Mouse (Mus musculus) intestine, embryonic 14.5 days (tissue): ENCODE measurements around the gene Lpcat4. TPM values are rescaled to one million over a fixed set of nuclear protein-coding genes. Genes with fewer than 3 reads are reported as not detected.
A peak's percentile ranks its signal among the peaks of the same experiment; 100 is the strongest.

Experiments used
- ATAC-seq: fragments of 200-750 bp; cut with Nextera tagmentation; replicated peaks from 2 replicates; pipeline ENCODE4 v1.8.0; 2017; ENCODE audit warnings: low read depth, moderate number of reproducible peaks, moderate TSS enrichment, moderate library complexity; ENCODE audit not compliant: low FRiP score, low TSS enrichment
- DNase-seq: peaks from one replicate; pipeline ENCODE4 v3.0.0-alpha.2; 2018; ENCODE audit warnings: low spot score
- H3K27ac ChIP-seq: fragments of 300-500 bp; sonication (generic); 2 replicates; pipeline ENCODE4 v1.5.1; 2014; ENCODE audit warnings: low read depth, mild to moderate bottlenecking, control low read depth
- H3K27me3 ChIP-seq: fragments of 300-500 bp; sonication (generic); replicated peaks from 2 replicates; pipeline ENCODE4 v1.6.1; 2014; ENCODE audit warnings: low read length, control low read depth; ENCODE audit not compliant: control insufficient read depth, insufficient read depth
- H3K36me3 ChIP-seq: fragments of 300-500 bp; sonication (generic); 2 replicates; pipeline ENCODE4 v1.6.1; 2014; ENCODE audit warnings: low read length, control low read depth; ENCODE audit not compliant: control insufficient read depth, insufficient read depth
- H3K4me1 ChIP-seq: fragments of 300-500 bp; sonication (generic); replicated peaks from 2 replicates; pipeline ENCODE4 v1.6.1; 2014; ENCODE audit warnings: low read length, control low read depth, mixed read lengths; ENCODE audit not compliant: control insufficient read depth, insufficient read depth
- H3K4me2 ChIP-seq: fragments of 300-500 bp; sonication (generic); 2 replicates; pipeline ENCODE4 v1.6.1; 2014; ENCODE audit warnings: low read length
- H3K4me3 ChIP-seq: fragments of 300-500 bp; sonication (generic); 2 replicates; pipeline ENCODE4 v1.5.1; 2014; ENCODE audit warnings: low read depth, low read length, control low read depth, mixed read lengths
- H3K9ac ChIP-seq: fragments of 300-500 bp; sonication (generic); 2 replicates; pipeline ENCODE4 v1.6.1; 2014; ENCODE audit warnings: mild to moderate bottlenecking, low read length
- H3K9me3 ChIP-seq: fragments of 300-500 bp; sonication (generic); 2 replicates; pipeline ENCODE4 v1.6.1; 2016; ENCODE audit warnings: low read length, control low read depth; ENCODE audit not compliant: control insufficient read depth
- WGBS: fragments of 180-500 bp; shearing (Covaris S2); extraction: QIAGEN DNeasy Blood & Tissue Kit; methylation state at CpG from one replicate; pipeline ENCODE4 v1.1.7; 2014; 5-methylcytosine and 5-hydroxymethylcytosine counted together
- polyA plus RNA-seq: library from polyadenylated mRNA; unstranded; fragments of >200 nt; fragmentation: Nextera tagmentation; extraction: Ambion mirVana; gene quantifications from 2 replicates; pipeline ENCODE4 v1.2.1, GENCODE M21; 2014

The Lpcat4 gene
- polyA plus RNA-seq, 1 experiment from 2014 or later: 28.1 TPM

DNA sequence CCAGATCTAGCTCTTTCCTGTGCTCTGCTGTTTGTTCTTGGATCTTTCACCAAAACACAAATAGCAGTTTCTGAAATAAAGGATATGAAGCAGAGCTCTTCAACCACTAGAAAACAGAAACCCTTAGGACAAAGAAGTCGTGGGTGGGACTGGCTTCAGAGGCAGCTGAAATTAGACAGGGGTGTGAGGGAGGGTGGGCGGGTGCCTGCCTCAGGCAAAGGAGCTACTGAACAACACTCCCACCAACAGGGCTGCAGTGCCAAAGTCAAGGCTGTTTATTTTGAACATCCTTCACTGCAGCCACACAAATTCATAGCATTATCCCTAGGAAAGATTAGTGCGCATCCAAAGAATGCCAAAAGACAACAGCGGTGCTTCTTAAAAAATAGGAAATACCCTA, 14.9 kb upstream of the Lpcat4 start:
- Histone ChIP-seq H3K4me1 (no peaks in the 10 kb centered on the region), H3K9ac (no peak overlapping the region), H3K36me3 (no peaks in the 10 kb centered on the region), H3K4me3 (no peak overlapping the region), H3K27ac (no peak overlapping the region), H3K9me3 (no peaks in the 10 kb centered on the region), H3K27me3 (no peaks in the 10 kb centered on the region), H3K4me2 (no peak overlapping the region)
- DNase-seq (no peak), ATAC-seq (no peak)
- 56% methylated on average over 4 of the region's 4 CpGs for WGBS

DNA sequence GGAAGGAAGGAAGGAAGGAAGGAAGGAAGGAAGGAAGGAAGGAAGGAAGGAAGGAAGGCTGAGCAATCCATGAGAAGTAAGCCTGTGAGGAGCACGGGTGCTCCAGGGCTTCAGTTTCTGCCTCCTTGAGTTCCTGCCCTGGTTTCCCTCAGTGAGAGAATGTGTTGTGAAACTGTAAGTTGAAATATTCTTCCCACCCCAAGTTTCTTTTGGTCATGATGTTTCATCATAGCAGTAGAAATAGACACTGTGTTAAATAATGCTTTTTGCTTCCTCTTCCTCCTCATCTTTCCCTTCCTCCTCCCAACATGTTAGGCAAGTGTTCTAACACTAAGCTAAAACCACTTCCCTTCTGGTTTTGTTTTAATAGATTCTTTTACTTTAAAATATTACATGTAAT, 6.6 kb upstream of the Lpcat4 start:
- no peak for ATAC-seq
- 94% methylated on average over 1 of the region's 1 CpGs for WGBS
- no peak overlapping the region for H3K4me3 ChIP-seq
- no peaks in the 10 kb centered on the region for H3K4me1 ChIP-seq
- no peaks in the 10 kb centered on the region for H3K36me3 ChIP-seq
- no peak for DNase-seq
- no peaks in the 10 kb centered on the region for H3K9me3 ChIP-seq
- no peak overlapping the region for H3K27ac ChIP-seq
- H3K4me2 ChIP-seq: no peak overlapping the region
- no peak overlapping the region for H3K9ac ChIP-seq
- H3K27me3 ChIP-seq: no peaks in the 10 kb centered on the region

DNA sequence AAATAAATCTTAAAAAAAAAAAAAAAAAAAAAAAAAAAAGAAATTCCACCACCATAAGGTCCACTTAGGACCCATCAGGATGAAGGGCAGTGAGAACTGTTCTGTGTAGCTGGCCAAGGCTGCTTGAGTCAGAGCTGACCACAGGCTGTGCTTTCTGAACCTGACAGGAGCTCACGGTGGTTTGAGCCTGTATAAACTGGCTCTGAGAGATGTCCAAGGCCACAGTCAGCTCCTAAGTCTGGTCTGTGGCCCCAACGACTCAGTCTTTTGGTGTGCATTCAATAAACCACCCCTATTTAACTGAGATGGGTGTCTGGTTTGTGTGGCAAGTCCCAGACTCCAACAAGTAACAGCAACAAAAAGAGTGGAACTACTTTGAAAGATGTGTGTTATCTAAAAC, 2.6 kb upstream of the Lpcat4 start:
- Histone ChIP-seq H3K9ac (no peak overlapping the region), H3K4me1 (peaks cover 6% of the 10 kb centered on the region; the same call in 1 of the 2 replicates), H3K4me2 (no peak overlapping the region), H3K36me3 (no peaks in the 10 kb centered on the region), H3K27ac (no peak overlapping the region), H3K9me3 (no peaks in the 10 kb centered on the region), H3K27me3 (no peaks in the 10 kb centered on the region), H3K4me3 (no peak overlapping the region)
- no peak for DNase-seq
- no peak for ATAC-seq
- WGBS: 71% methylated on average over 2 of the region's 2 CpGs

DNA sequence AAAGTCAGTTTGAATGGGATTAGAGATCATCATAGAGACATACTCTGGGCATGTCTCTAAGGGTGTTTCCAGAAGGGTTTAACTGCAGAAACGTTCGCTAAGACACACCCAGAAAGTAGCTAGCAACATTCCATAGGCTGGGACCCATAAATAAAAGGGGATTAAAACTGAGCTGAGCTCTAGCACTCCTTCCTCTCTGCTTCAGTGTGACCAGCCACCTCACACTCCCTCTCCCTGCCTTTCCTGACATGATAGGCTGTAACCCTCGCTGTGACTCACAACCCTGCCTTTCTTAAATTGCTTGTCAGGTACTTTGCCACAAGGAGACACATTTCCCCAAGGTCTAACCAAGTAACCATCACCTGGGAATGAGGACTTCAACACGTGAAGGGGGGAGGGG, 1.3 kb upstream of the Lpcat4 start:
- peaks cover 5% of the 10 kb centered on the region; the same call in 1 of the 2 replicates for H3K36me3 ChIP-seq
- no peak overlapping the region for H3K4me3 ChIP-seq
- no peak overlapping the region for H3K9ac ChIP-seq
- H3K9me3 ChIP-seq: no peaks in the 10 kb centered on the region
- no peak for DNase-seq
- no peaks in the 10 kb centered on the region for H3K27me3 ChIP-seq
- 7% methylated on average over 4 of the region's 4 CpGs for WGBS
- H3K4me2 ChIP-seq: no peak overlapping the region
- peaks cover 6% of the 10 kb centered on the region; the same call in 1 of the 2 replicates for H3K4me1 ChIP-seq
- H3K27ac ChIP-seq: no peak overlapping the region
- ATAC-seq: no peak

DNA sequence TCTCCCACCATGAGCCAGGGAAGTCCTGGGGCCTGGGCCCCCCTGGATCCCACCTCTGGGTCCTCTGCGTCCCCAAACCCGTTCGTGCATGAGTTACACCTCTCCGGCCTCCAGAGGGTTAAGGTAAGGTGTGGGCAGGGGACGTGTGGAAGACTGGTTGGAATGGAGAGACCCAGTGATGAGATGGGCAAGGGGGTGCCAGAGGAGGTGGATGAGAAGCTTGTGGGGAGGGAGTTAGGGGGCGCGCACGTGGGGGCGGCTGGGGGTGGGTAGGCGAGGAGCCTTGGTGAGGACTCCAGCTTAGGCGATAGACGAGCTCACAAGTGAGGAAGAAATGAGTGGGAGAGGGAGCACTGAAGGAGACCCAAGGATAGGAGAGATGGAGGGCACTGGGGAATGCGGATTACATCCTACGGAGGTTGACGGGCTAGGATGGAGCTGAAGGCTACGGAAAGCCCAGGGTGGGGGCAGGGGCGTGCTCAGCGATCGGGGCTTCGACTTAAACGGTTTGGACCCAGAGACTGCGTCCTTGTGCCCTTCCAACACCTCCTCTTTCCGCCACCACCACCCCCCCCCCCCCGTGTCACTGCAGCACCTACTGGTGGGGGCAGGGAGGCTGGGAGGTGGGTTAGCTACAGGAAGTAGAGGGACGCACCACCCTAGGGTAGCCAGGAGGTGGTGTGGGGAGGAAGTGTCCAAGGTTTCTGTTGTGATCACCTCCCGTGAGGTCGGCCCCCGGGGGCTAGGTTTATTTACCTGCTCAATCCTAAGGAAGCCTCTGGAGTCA, 860 bp downstream of the Lpcat4 start:
- H3K27ac ChIP-seq: peak overlapping the region; percentile 90
- peaks cover 6% of the 10 kb centered on the region; the same call in 1 of the 2 replicates for H3K4me1 ChIP-seq
- peak overlapping the region; percentile 79 for H3K9ac ChIP-seq
- H3K4me2 ChIP-seq: peak overlapping the region; percentile 86
- no peaks in the 10 kb centered on the region for H3K9me3 ChIP-seq
- no peaks in the 10 kb centered on the region for H3K27me3 ChIP-seq
- DNase-seq (peak; percentile 75), ATAC-seq (peak; percentile 61)
- peaks cover 19% of the 10 kb centered on the region; the same call in 1 of the 2 replicates for H3K36me3 ChIP-seq
- 0% methylated on average over 28 of the region's 28 CpGs for WGBS
- H3K4me3 ChIP-seq: peak overlapping the region; percentile 76

DNA sequence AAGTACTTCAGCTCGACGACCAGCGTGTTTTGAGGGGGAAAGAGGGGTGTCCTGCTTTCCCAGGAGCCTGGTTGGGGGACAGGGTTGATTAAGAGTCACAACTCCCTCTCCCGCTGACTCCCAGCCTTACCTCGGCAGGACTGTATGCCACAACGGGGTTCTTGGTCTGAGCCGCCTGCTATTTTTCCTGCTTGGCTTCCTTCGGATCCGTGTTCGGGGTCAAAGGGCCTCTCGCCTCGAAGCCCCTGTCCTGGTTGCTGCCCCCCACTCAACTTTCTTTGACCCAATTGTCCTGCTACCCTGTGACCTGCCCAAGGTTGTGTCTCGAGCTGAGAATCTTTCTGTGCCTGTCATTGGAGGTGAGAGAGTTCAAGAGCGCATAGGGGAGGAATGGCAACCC, 2.5 kb downstream of the Lpcat4 start:
- no peak overlapping the region for H3K27ac ChIP-seq
- no peaks in the 10 kb centered on the region for H3K9me3 ChIP-seq
- peaks cover 19% of the 10 kb centered on the region; the same call in 1 of the 2 replicates for H3K36me3 ChIP-seq
- H3K4me3 ChIP-seq: no peak overlapping the region
- no peak for ATAC-seq
- H3K4me2 ChIP-seq: no peak overlapping the region
- no peak for DNase-seq
- WGBS: 77% methylated on average over 14 of the region's 14 CpGs
- no peaks in the 10 kb centered on the region for H3K27me3 ChIP-seq
- no peak overlapping the region for H3K9ac ChIP-seq
- peaks cover 6% of the 10 kb centered on the region; the same call in 1 of the 2 replicates for H3K4me1 ChIP-seq

DNA sequence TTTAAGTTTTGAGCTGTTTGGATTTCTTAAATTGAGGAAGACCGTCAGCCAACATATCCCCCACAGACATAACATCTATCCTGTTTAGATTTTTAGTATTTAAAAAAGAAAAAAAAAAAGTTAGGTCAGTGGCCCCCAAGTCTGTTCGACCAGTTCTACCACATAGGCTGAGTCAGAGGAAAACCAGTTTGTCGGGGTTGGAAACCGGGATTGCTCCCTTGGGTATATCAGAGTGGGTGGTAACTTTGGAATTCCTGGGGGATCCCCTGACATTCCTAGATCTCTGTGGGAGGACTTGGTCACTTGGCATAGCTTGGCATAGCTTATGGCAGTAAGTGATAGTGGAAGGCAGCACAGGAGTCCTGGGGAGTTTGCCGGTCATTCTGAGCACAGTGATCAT, 6.0 kb downstream of the Lpcat4 start:
- no peak for DNase-seq
- H3K9me3 ChIP-seq: no peaks in the 10 kb centered on the region
- peaks cover 19% of the 10 kb centered on the region; the same call in 1 of the 2 replicates for H3K36me3 ChIP-seq
- 70% methylated on average over 5 of the region's 5 CpGs for WGBS
- H3K4me3 ChIP-seq: no peak overlapping the region
- no peak overlapping the region for H3K27ac ChIP-seq
- no peak overlapping the region for H3K9ac ChIP-seq
- H3K27me3 ChIP-seq: no peaks in the 10 kb centered on the region
- ATAC-seq: no peak
- peaks cover 6% of the 10 kb centered on the region; the same call in 1 of the 2 replicates for H3K4me1 ChIP-seq
- H3K4me2 ChIP-seq: no peak overlapping the region

DNA sequence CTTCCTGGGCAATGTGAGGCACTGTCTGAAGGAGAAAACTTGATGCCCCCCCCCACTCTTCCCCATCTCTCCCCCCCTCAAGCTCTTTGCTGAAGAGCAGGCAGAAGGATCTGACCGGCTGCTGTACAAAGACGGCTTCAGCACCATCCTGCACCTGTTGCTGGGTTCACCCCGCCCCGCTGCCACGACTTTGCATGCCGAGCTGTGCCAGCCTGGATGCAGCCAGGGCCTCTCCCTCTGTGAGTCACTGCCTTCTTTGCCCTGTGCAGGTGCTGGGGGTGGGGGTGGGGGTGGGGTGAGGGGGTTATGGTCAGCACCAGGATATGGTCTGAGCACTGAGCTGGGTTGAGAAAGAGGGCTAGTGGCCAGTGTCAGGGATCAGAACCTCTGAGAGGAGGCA, 6.9 kb downstream of the Lpcat4 start:
- no peak; the same call in 1 of the 2 replicates for ATAC-seq
- DNase-seq: no peak

DNA sequence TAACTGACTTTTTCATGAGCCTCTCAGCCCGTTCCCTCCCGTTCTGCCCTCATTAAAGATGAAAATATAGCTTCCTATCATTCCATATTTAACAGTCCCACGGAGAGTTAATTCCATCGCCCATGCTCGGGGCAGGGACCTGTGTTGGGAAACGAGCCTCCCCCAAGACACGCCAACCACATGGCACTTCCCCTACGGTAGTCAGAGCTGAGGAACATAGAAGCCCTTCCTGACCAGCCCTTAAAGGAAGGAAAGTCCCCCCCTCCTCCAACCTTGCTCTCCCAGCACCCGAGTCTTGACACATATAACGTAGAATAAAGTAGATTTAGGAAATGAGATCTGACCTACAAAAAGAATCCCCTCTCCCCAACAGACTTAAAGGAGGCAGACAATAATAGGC, 8.1 kb downstream of the Lpcat4 start:
- Histone ChIP-seq H3K9ac (no peak overlapping the region), H3K36me3 (peaks cover 19% of the 10 kb centered on the region; the same call in 1 of the 2 replicates), H3K27me3 (no peaks in the 10 kb centered on the region), H3K4me2 (no peak overlapping the region), H3K9me3 (no peaks in the 10 kb centered on the region), H3K27ac (no peak overlapping the region), H3K4me3 (no peak overlapping the region), H3K4me1 (no peaks in the 10 kb centered on the region)
- no peak for DNase-seq
- ATAC-seq: no peak
- WGBS: 86% methylated on average over 10 of the region's 10 CpGs

More for the DNA sequence above, 6.9 kb downstream of the Lpcat4 start:
- no peaks in the 10 kb centered on the region for H3K27me3 ChIP-seq
- H3K4me2 ChIP-seq: no peak overlapping the region
- no peaks in the 10 kb centered on the region for H3K4me1 ChIP-seq
- H3K27ac ChIP-seq: no peak overlapping the region
- peaks cover 19% of the 10 kb centered on the region; the same call in 1 of the 2 replicates for H3K36me3 ChIP-seq
- WGBS: 90% methylated on average over 6 of the region's 6 CpGs
- no peaks in the 10 kb centered on the region for H3K9me3 ChIP-seq
- H3K4me3 ChIP-seq: no peak overlapping the region
- H3K9ac ChIP-seq: no peak overlapping the region
